Mouse (Mus musculus): ENCODE results near the gene Abhd6.

GRCm38 (mm10) chr14:8016951-8017350 lies 14.2 kb downstream of the Abhd6 start:
- TF ChIP-seq CTCF (conservative IDR thresholded peaks at IDR 0.05; ENCODE audit: insufficient read depth, insufficient read length, low read depth, low read length) (no peak), POLR2A (IDR thresholded peaks at IDR 0.05; ENCODE audit: low read depth, low read length) (no peak)

Measured in kidney, adult 2 months (tissue).